Mouse (Mus musculus): ENCODE measurements around the gene Nme6. TPM values are rescaled to one million over a fixed set of nuclear protein-coding genes. Genes with fewer than 3 reads are reported as not detected.
A peak's percentile ranks its signal among the peaks of the same experiment; 100 is the strongest.

The Nme6 gene
- total RNA-seq, 2 experiments from 2014 or later: 23.4 to 25.3 TPM

DNA sequence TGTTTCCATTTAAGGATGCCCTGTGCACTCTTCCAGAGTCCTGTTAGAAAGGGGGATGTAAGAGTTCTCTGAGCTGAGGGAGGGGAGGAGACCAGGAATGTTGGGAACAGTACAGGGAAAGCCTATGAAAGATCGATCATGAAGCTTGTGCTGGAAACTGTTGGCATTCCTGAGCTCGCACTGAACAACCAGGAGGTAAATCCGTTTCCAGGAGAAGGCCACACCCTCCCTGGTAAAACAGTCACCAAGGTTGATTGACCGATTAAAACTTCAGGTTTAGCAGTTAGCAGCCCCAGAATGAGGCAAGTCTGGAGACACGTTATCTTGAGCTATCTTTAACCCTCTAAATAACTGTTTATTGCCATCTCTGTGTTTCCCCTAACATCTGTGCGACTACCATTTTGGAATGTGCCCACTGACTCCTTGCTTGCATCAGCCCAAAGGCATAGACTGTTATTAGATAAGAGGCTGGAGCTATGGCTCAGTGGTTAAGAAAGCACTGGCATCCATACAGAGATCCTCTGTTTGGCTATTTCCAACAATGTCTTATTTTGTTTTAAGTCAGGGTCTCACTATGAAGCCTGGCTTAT lies 38.5 kb downstream of the Nme6 start:
- DNase-seq: no peak

- DNase-seq: peak; percentile 99
Observed at GRCm38 (mm10) chr9:109874797-109875691, 42.5 kb downstream of the Nme6 start, which contains the start of gene Cdc25a. Gene Cdc25a, plus strand, starts transcription at chr9:109875579.

DNA sequence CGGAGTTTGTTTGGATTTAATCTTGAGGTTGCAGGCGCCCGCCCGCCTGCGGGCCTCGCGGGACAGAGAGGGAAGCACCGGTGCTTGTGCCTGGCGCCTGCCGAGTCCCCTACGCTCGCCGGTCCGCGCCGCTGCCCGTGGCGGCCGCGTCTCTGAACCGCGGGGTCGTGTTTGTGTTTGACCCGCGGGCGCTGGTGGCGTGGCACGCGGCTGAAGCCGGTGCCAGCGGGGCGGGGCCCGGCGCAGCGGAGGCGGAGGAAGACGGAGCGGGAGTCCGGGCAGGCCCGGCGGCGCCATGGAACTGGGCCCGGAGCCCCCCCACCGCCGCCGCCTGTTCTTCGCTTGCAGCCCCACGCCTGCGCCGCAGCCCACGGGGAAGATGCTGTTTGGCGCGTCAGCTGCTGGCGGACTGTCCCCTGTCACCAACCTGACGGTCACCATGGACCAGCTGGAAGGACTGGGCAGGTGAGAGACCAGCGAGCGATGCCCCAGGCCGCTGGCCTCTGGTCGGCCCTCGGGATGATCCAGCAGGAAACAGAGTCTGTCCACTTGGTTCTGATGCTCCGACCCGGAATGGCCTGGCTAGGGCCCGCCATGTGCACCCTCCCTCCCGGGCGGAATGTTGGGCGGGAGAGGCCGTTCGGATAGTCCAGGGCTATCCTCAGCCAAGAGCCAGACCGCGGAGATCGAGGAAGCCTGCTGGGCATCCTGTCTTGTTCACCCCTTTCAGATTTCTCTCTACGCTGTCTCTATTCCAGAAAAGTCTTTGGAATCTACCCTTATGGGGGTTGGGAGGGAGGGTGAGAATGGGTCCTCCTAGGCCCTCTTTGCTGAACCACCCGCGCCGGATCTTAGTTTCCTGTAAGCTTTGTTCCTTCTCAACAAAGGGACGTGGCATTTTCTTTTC lies 43.4 kb downstream of the Nme6 start:
- DNase-seq: peak; percentile 65 to 70

DNA sequence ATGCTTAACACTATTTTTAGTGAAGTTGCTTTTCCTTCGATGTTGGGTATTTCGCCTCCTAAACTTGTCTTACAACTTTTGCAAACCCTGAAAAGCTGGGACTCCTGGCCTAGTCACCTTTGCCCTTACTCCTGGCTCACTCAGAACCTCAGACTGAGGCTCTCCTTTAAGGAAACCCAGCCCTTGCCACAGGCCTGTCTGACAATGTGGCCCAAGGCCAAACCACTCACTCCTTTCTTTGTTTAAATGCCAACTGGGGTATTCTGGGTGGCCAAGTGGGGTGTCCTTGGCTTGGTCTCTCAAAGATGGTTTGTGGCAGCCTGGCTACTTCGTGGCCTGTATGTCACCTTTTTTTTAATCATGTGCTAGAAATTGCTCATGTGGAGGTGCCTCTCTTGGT lies 44.2 kb downstream of the Nme6 start:
- no peak for DNase-seq

DNA sequence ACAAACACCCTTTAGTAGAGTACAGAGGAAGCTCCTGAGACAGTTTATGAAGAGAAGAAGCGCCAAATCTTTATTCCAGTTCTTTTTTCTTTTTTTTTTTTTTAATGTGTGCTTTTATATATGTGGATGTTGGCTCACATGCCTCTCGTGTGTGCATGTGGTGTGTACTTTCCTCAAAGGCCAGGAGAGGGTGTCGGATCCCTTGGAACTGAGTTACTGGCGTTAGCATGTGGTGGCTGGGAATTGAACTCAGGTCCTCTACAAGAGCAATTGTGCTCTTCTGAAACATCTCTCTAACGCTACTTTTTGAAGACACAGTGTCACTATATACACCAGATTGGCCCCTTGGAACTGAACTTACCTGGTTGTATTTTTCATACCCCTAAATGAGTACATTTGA lies 45.1 kb downstream of the Nme6 start:
- DNase-seq: no peak

DNA sequence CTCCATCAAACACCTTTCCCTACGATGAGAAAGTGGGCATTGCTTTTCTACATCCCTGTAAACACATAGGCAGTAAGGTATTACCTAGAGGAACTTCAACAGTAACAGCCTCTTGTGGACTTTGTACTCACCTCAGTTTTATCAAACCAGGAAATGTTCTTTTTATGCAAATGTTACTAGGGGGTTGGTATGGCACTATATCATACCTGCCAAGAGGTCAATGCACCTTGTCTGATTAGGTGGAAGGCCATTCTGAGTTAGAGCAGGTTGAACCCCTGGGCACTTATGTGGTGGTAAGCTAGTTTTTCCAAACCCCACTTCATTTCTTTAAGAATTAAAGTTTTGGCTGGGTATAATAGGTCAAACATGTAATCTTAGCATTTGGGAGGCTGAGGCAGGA lies 46.8 kb downstream of the Nme6 start:
- no peak for DNase-seq

DNA sequence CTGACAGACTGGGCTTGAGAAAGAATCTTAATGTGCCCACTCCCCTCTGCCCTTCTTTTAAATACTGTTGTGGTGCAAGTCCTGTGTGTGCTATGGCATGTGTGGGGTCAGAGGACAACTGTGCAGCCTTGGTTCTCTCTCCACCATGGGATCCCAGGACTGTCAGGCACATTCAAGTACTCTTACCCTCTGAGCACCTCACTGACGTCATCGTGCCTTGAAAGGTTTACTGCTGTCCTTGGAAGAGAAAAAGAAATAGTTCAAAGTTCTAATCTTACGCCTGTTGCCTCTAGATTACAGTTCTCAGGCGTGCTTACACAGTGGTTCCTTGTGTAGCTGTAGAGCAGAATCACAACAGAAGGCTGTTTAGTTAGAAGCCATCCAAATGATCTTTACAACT lies 53.7 kb downstream of the Nme6 start:
- DNase-seq: no peak

DNA sequence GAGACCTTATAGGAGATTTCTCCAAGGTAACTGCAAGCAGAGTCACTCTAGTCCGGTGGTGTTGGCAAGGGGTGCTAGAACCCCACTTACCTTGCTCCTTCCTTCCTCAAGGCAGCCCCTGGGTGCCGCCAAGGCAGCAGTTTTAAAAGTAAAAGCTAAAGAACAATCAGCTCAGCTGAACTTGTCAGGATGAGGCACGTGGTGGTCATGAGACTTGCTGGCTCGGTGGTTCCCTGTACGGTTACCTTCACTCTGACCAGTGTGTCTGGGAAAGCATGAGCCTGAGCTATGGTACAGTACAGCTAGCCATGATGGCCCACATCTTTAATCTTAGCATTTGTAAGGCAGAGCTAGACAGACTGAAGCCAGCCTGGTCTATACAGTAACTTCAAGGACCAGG lies 54.8 kb downstream of the Nme6 start:
- DNase-seq: no peak

DNA sequence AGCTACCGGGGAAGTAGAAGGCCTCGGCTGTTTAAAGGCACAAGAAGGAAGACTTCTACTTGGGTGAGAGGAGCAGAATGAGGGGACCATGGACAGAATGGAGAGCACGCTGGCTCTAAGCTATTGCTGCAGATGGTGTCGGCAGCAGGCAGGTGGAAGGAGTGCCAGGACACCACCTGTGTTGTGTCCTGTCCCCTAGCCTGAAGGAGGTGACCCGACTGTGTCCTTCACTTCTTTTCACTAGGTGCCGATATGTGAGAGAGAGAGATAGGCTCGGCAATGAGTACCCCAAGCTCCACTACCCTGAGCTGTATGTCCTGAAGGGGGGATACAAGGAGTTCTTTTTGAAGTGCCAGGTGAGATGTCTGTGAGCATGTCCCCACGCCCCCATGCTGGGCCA lies 59.0 kb downstream of the Nme6 start:
- no peak for DNase-seq

Small RNAs within 50 kb of the gene (microRNA-seq; reads per million reads assigned to microRNA genes)
- 0.27 to 0.38 reads per million in 2 experiments for gene Mir7089

Other genes with a start within 250 kb of the Nme6 start
- gene Fbxw24, start 206.7 kb upstream of the Nme6 start, total RNA-seq (2021): not detected
- gene Fbxw25, start 168.1 kb upstream of the Nme6 start, total RNA-seq (2021): not detected
- not detected for gene Fbxw18, start 130.0 kb upstream of the Nme6 start, total RNA-seq (2021)
- not detected for gene Fbxw26, start 86.7 kb upstream of the Nme6 start, total RNA-seq (2021)
- gene Fbxw27, start 42.1 kb upstream of the Nme6 start, total RNA-seq (2021): not detected
- not detected for gene Spink8, start 20.5 kb upstream of the Nme6 start, total RNA-seq (2021)
- not detected for gene Camp, start 16.9 kb downstream of the Nme6 start, total RNA-seq (2021)
- gene Cdc25a, start 42.8 kb downstream of the Nme6 start, total RNA-seq (2021): 1 to 10 TPM; 4.7 to 5.3 TPM
- 100 to 1,000 TPM; 314 to 326 TPM for gene Map4, start 98.7 kb downstream of the Nme6 start, total RNA-seq (2021)